Mouse (Mus musculus): ENCODE results near the gene Hip1r. TPM values are rescaled to one million over a fixed set of nuclear protein-coding genes. Genes with fewer than 3 reads are reported as not detected.

Gene Hip1r
- polyA plus RNA-seq, 1 experiment: 10.5 TPM

DNA sequence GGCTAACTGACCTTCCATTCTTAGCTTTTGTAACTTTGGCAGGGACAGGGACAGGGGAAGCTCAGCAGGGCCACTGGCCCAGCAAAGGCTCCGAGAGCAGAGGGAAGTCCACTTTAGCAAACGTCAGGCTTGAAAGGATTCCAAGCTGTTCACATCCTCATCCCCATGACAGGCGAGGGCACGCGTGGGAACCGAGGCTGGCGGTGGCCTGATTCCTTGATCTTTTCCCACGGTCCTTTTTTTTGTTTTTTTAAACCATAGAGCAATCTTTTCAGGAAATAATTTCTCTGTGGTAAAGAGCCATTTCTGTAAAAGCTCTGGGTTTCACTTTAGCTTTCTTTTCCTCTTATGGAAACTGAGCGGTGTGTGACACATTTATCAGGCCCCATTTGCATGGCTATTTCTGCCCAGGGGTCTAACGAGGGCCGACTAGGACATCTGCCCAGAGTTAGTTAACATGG lies 41.4 kb downstream of the Hip1r start:
- no peak overlapping the region for H3K4me2 ChIP-seq (ENCODE audit: low read depth)
- peaks cover 7% of the 10 kb centered on the region for H3K36me3 ChIP-seq (ENCODE audit: control insufficient read depth, insufficient read depth)
- no peak overlapping the region for H3K4me3 ChIP-seq
- TF ChIP-seq TCF3 (IDR thresholded peaks at IDR 0.05; ENCODE audit: insufficient read length, low read depth): no peak
- no peak for TF ChIP-seq MYOG (IDR thresholded peaks at IDR 0.05; ENCODE audit: control insufficient read depth in 1 of 3, insufficient read depth in 1 of 3, insufficient read length in 2 of 3, low read depth in 2 of 3)
- no peak for TF ChIP-seq MAX (IDR thresholded peaks at IDR 0.05; ENCODE audit: low read depth)
- no peak for TF ChIP-seq MYOD1 (IDR thresholded peaks at IDR 0.05; ENCODE audit: control insufficient read depth in 1 of 3, insufficient read length in 2 of 3, low read depth in 2 of 3)
- TF ChIP-seq REST (IDR thresholded peaks at IDR 0.05; ENCODE audit: insufficient read depth, insufficient read length): no peak
- TF ChIP-seq TCF12 (IDR thresholded peaks at IDR 0.05; ENCODE audit: insufficient read depth, poor library complexity, severe bottlenecking): no peak
- no peak for TF ChIP-seq POLR2A (IDR thresholded peaks at IDR 0.05; ENCODE audit: insufficient read length, low read depth)
- TF ChIP-seq E2F4 (IDR thresholded peaks at IDR 0.05; ENCODE audit: insufficient read depth): no peak
- no peak for TF ChIP-seq SRF (IDR thresholded peaks at IDR 0.05; ENCODE audit: control insufficient read depth, insufficient read length, low read depth)
- TF ChIP-seq POLR2AphosphoS2 (IDR thresholded peaks at IDR 0.05; ENCODE audit: insufficient read length, low read depth): no peak
- no peak for TF ChIP-seq USF1 (IDR thresholded peaks at IDR 0.05; ENCODE audit: low read depth)
- no peak for TF ChIP-seq CEBPB (IDR thresholded peaks at IDR 0.05; ENCODE audit: insufficient read depth, poor library complexity, severe bottlenecking)
- H3ac ChIP-seq (ENCODE audit: control insufficient read depth, insufficient read length): no peak overlapping the region
- peaks cover 75% of the 10 kb centered on the region for H3K79me2 ChIP-seq (ENCODE audit: control insufficient read depth, insufficient read depth)
- no peaks in the 10 kb centered on the region for H3K27me3 ChIP-seq (ENCODE audit: control insufficient read depth, insufficient read depth, insufficient read length)

DNA sequence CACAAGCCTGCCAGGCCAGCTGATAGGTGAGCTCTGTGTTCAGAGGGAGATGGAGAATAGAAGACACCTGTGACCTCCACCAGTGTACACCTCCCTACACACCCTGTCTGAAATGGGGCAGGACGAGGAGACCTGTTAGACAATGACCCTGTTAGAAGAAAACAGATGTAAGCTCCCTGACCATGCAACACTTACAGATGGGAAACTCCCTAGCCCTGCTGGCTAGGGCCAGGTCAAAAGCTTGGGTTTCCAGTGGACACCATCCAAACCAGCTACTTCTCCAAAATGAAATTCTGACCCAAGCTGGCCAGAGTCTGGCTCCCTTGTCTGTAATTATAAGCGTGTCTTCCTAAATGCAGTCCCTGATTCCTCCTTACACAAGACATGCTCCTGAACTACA lies 42.3 kb downstream of the Hip1r start:
- no peak overlapping the region for H3K4me2 ChIP-seq (ENCODE audit: low read depth)

DNA sequence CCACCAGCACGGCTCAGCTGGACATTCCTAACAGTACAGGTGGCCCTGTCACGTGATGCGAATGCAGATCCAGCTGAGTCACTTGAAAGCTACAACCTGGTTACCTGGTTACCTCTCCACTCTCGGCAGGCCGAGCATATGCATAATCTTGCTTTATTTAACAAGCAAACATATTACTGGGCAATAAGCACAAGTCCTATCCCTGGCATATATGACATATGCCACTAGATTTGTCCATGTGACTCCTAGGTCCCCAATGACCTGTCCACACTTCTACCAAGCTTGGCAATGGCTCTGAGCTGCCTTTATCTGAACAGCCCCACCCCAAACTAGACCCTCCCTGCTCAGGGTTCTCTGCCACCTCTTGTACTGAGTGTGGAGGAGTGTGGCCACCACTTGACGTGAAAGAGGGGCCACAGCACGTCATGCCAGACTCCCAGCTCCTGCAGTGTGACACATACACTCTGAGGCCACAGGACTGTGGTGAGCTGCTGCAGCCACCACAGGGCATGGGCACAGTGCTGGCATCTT lies 42.9 kb downstream of the Hip1r start:
- no peak for TF ChIP-seq MAX (IDR thresholded peaks at IDR 0.05; ENCODE audit: low read depth)
- no peak for TF ChIP-seq SRF (IDR thresholded peaks at IDR 0.05; ENCODE audit: control insufficient read depth, insufficient read length, low read depth)
- TF ChIP-seq TCF12 (IDR thresholded peaks at IDR 0.05; ENCODE audit: insufficient read depth, poor library complexity, severe bottlenecking): no peak
- no peak for TF ChIP-seq POLR2A (IDR thresholded peaks at IDR 0.05; ENCODE audit: insufficient read length, low read depth)
- no peak for TF ChIP-seq USF1 (IDR thresholded peaks at IDR 0.05; ENCODE audit: low read depth)
- no peak for TF ChIP-seq POLR2AphosphoS2 (IDR thresholded peaks at IDR 0.05; ENCODE audit: insufficient read length, low read depth)
- TF ChIP-seq TCF3 (IDR thresholded peaks at IDR 0.05; ENCODE audit: insufficient read length, low read depth): no peak
- TF ChIP-seq CEBPB (IDR thresholded peaks at IDR 0.05; ENCODE audit: insufficient read depth, poor library complexity, severe bottlenecking): no peak
- TF ChIP-seq REST (IDR thresholded peaks at IDR 0.05; ENCODE audit: insufficient read depth, insufficient read length): no peak
- TF ChIP-seq MYOD1 (IDR thresholded peaks at IDR 0.05; ENCODE audit: control insufficient read depth in 1 of 3, insufficient read length in 2 of 3, low read depth in 2 of 3): no peak
- TF ChIP-seq MYOG (IDR thresholded peaks at IDR 0.05; ENCODE audit: control insufficient read depth in 1 of 3, insufficient read depth in 1 of 3, insufficient read length in 2 of 3, low read depth in 2 of 3): no peak
- TF ChIP-seq E2F4 (IDR thresholded peaks at IDR 0.05; ENCODE audit: insufficient read depth): no peak
- Histone ChIP-seq H3K4me3 (no peak overlapping the region), H3ac (ENCODE audit: control insufficient read depth, insufficient read length) (no peak overlapping the region), H3K36me3 (ENCODE audit: control insufficient read depth, insufficient read depth) (no peaks in the 10 kb centered on the region), H3K4me2 (ENCODE audit: low read depth) (no peak overlapping the region), H3K27me3 (ENCODE audit: control insufficient read depth, insufficient read depth, insufficient read length) (no peaks in the 10 kb centered on the region), H3K79me2 (ENCODE audit: control insufficient read depth, insufficient read depth) (peaks cover 91% of the 10 kb centered on the region)

More for the DNA sequence above, 42.3 kb downstream of the Hip1r start:
- TF ChIP-seq CEBPB (IDR thresholded peaks at IDR 0.05; ENCODE audit: insufficient read depth, poor library complexity, severe bottlenecking) (no peak), POLR2A (IDR thresholded peaks at IDR 0.05; ENCODE audit: insufficient read length, low read depth) (no peak), TCF12 (IDR thresholded peaks at IDR 0.05; ENCODE audit: insufficient read depth, poor library complexity, severe bottlenecking) (no peak), E2F4 (IDR thresholded peaks at IDR 0.05; ENCODE audit: insufficient read depth) (no peak), POLR2AphosphoS2 (IDR thresholded peaks at IDR 0.05; ENCODE audit: insufficient read length, low read depth) (no peak), SRF (IDR thresholded peaks at IDR 0.05; ENCODE audit: control insufficient read depth, insufficient read length, low read depth) (no peak)
- H3K27me3 ChIP-seq (ENCODE audit: control insufficient read depth, insufficient read depth, insufficient read length): no peaks in the 10 kb centered on the region
- no peaks in the 10 kb centered on the region for H3K36me3 ChIP-seq (ENCODE audit: control insufficient read depth, insufficient read depth)
- H3ac ChIP-seq (ENCODE audit: control insufficient read depth, insufficient read length): no peak overlapping the region
- H3K4me3 ChIP-seq: no peak overlapping the region
- H3K79me2 ChIP-seq (ENCODE audit: control insufficient read depth, insufficient read depth): peaks cover 84% of the 10 kb centered on the region

DNA sequence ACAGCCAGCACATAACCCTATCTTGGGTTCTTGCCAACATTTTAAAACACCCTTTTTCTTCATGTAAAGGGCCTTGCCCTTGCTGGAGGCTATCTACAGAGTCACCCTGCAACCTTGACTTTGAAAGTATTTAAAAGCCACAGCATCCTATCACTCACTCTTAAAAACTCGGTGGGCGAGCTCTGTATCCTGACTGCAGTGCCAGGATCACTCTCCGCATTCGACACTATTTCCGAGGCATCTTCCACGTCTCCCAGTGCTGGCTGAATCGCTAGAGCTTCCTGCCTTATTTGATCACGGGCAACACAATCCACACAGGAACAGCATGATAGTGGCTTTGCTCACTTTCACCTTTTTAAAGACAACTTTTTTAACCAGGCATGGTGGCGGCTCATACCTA lies 44.5 kb downstream of the Hip1r start:
- H3K4me2 ChIP-seq (ENCODE audit: low read depth): no peak overlapping the region
- H3K79me2 ChIP-seq (ENCODE audit: control insufficient read depth, insufficient read depth): peaks cover 94% of the 10 kb centered on the region
- no peaks in the 10 kb centered on the region for H3K27me3 ChIP-seq (ENCODE audit: control insufficient read depth, insufficient read depth, insufficient read length)
- no peak for TF ChIP-seq MYOG (IDR thresholded peaks at IDR 0.05; ENCODE audit: control insufficient read depth in 1 of 3, insufficient read depth in 1 of 3, insufficient read length in 2 of 3, low read depth in 2 of 3)
- no peak for TF ChIP-seq REST (IDR thresholded peaks at IDR 0.05; ENCODE audit: insufficient read depth, insufficient read length)
- TF ChIP-seq USF1 (IDR thresholded peaks at IDR 0.05; ENCODE audit: low read depth): no peak
- TF ChIP-seq E2F4 (IDR thresholded peaks at IDR 0.05; ENCODE audit: insufficient read depth): no peak
- no peak for TF ChIP-seq TCF3 (IDR thresholded peaks at IDR 0.05; ENCODE audit: insufficient read length, low read depth)
- TF ChIP-seq MYOD1 (IDR thresholded peaks at IDR 0.05; ENCODE audit: control insufficient read depth in 1 of 3, insufficient read length in 2 of 3, low read depth in 2 of 3): no peak
- TF ChIP-seq TCF12 (IDR thresholded peaks at IDR 0.05; ENCODE audit: insufficient read depth, poor library complexity, severe bottlenecking): no peak
- no peak overlapping the region for H3K4me3 ChIP-seq
- no peaks in the 10 kb centered on the region for H3K36me3 ChIP-seq (ENCODE audit: control insufficient read depth, insufficient read depth)
- H3ac ChIP-seq (ENCODE audit: control insufficient read depth, insufficient read length): no peak overlapping the region

DNA sequence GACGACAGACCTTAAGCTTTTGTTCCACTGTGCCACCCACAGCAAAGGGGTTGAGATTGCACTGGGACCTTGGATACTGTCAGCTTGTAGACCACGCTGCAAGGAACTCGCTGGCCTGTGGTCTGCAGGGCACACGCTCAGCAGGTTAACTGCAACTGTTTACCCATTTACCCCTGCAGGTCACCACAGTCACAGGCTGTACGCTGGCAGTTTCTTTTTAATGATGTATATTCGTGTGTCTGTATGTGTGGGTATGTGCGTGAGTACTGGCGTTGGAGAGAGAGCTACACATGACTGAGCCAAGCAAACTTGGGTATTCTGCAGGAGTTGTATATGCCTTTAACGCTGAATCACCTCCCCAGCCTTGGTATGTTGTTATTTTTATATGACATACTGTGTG lies 45.2 kb downstream of the Hip1r start:
- TF ChIP-seq CEBPB (IDR thresholded peaks at IDR 0.05; ENCODE audit: insufficient read depth, poor library complexity, severe bottlenecking): no peak
- no peak for TF ChIP-seq SRF (IDR thresholded peaks at IDR 0.05; ENCODE audit: control insufficient read depth, insufficient read length, low read depth)
- no peak for TF ChIP-seq E2F4 (IDR thresholded peaks at IDR 0.05; ENCODE audit: insufficient read depth)
- no peak for TF ChIP-seq USF1 (IDR thresholded peaks at IDR 0.05; ENCODE audit: low read depth)
- TF ChIP-seq TCF12 (IDR thresholded peaks at IDR 0.05; ENCODE audit: insufficient read depth, poor library complexity, severe bottlenecking): no peak
- no peak for TF ChIP-seq MAX (IDR thresholded peaks at IDR 0.05; ENCODE audit: low read depth)
- no peak for TF ChIP-seq REST (IDR thresholded peaks at IDR 0.05; ENCODE audit: insufficient read depth, insufficient read length)
- TF ChIP-seq MYOG (IDR thresholded peaks at IDR 0.05; ENCODE audit: control insufficient read depth in 1 of 3, insufficient read depth in 1 of 3, insufficient read length in 2 of 3, low read depth in 2 of 3): no peak
- no peak for TF ChIP-seq POLR2AphosphoS2 (IDR thresholded peaks at IDR 0.05; ENCODE audit: insufficient read length, low read depth)
- no peak for TF ChIP-seq MYOD1 (IDR thresholded peaks at IDR 0.05; ENCODE audit: control insufficient read depth in 1 of 3, insufficient read length in 2 of 3, low read depth in 2 of 3)
- TF ChIP-seq POLR2A (IDR thresholded peaks at IDR 0.05; ENCODE audit: insufficient read length, low read depth): no peak
- TF ChIP-seq TCF3 (IDR thresholded peaks at IDR 0.05; ENCODE audit: insufficient read length, low read depth): no peak
- peaks cover 93% of the 10 kb centered on the region for H3K79me2 ChIP-seq (ENCODE audit: control insufficient read depth, insufficient read depth)
- H3K4me2 ChIP-seq (ENCODE audit: low read depth): no peak overlapping the region
- H3K36me3 ChIP-seq (ENCODE audit: control insufficient read depth, insufficient read depth): no peaks in the 10 kb centered on the region
- H3K4me3 ChIP-seq: no peak overlapping the region
- H3ac ChIP-seq (ENCODE audit: control insufficient read depth, insufficient read length): no peak overlapping the region
- H3K27me3 ChIP-seq (ENCODE audit: control insufficient read depth, insufficient read depth, insufficient read length): no peaks in the 10 kb centered on the region

Measured in myocyte (in vitro differentiated cells).